Mouse (Mus musculus) liver, embryonic 13.5 days (tissue): ENCODE data around the gene Col4a3. TPM values are rescaled to one million over a fixed set of nuclear protein-coding genes. Genes with fewer than 3 reads are reported as not detected.

Experiments
- ATAC-seq: fragments of 200-750 bp; cut with Nextera tagmentation; 2 replicates; pipeline ENCODE4 v1.8.0; 2017; ENCODE audit warnings: low read depth, mild to moderate bottlenecking, moderate number of reproducible peaks, moderate library complexity
- DNase-seq: peaks from one replicate; pipeline ENCODE4 v3.0.0; 2022
- H3K27ac ChIP-seq: fragments of 300-500 bp; sonication (generic); 2 replicates; pipeline ENCODE4 v1.5.1; 2015; ENCODE audit warnings: moderate library complexity, mild to moderate bottlenecking, inconsistent platforms
- H3K27me3 ChIP-seq: fragments of 300-500 bp; sonication (generic); 2 replicates; pipeline ENCODE4 v1.6.1; 2015; ENCODE audit warnings: mild to moderate bottlenecking, inconsistent platforms
- H3K36me3 ChIP-seq: fragments of 300-500 bp; sonication (generic); 2 replicates; pipeline ENCODE4 v1.6.1; 2015; ENCODE audit warnings: mild to moderate bottlenecking, inconsistent platforms
- H3K4me1 ChIP-seq: fragments of 300-500 bp; sonication (generic); replicated peaks from 2 replicates; pipeline ENCODE4 v1.6.1; 2015; ENCODE audit warnings: inconsistent platforms
- H3K4me2 ChIP-seq: fragments of 300-500 bp; sonication (generic); 2 replicates; pipeline ENCODE4 v1.6.1; 2015; ENCODE audit warnings: inconsistent platforms, mild to moderate bottlenecking, moderate library complexity
- H3K4me3 ChIP-seq: fragments of 300-500 bp; sonication (generic); replicated peaks from 2 replicates; pipeline ENCODE4 v1.5.1; 2015; ENCODE audit warnings: mild to moderate bottlenecking, inconsistent platforms
- H3K9ac ChIP-seq: fragments of 300-500 bp; sonication (generic); 2 replicates; pipeline ENCODE4 v1.6.1; 2015; ENCODE audit warnings: mild to moderate bottlenecking, inconsistent platforms
- H3K9me3 ChIP-seq: fragments of 300-500 bp; sonication (generic); replicated peaks from 2 replicates; pipeline ENCODE4 v1.6.1; 2016; ENCODE audit warnings: inconsistent platforms
- WGBS: fragments of 180-500 bp; shearing (Covaris S2); methylation state at CpG from one replicate; pipeline ENCODE4 v1.1.7; 2015; ENCODE audit not compliant: insufficient replicate concordance; 5-methylcytosine and 5-hydroxymethylcytosine counted together
- polyA plus RNA-seq: library from polyadenylated mRNA; unstranded; fragments of >200 nt; fragmentation: Nextera tagmentation; extraction: Ambion mirVana; gene quantifications from 2 replicates; pipeline ENCODE4 v1.2.1, GENCODE M21; 2015

The Col4a3 gene
- 0.09 and 0.14 TPM in 2 replicates for polyA plus RNA-seq

GRCm38 (mm10) chr1:82586713-82587399 is at the start of gene Col4a3, which contains the start of gene Col4a4:
TSS of gene Col4a3 (plus strand) at chr1:82586921.
TSS of gene Col4a4 (minus strand) at chr1:82586849.
- ATAC-seq (no peak), DNase-seq (no peak)
- WGBS, result 5% methylated on average over 34 of the region's 34 CpGs
- H3K9ac ChIP-seq, result no peak within 1 kb of the TSS
- peak within 1 kb of the TSS; percentile 30 for H3K4me2 ChIP-seq
- H3K4me3 ChIP-seq, result peak within 1 kb of the TSS; percentile 14
- H3K36me3 ChIP-seq, result no peaks in the 10 kb centered on the region
- H3K4me1 ChIP-seq, result 0 out of 2 replicates have a peak, but pooled peaks cover 7% of the 10 kb centered on the region
- no peak within 1 kb of the TSS for H3K27ac ChIP-seq
- H3K27me3 ChIP-seq, result peaks cover 24% of the 10 kb centered on the region
- no peaks in the 10 kb centered on the region for H3K9me3 ChIP-seq

- H3K27me3 ChIP-seq, result no peaks in the 10 kb centered on the region
- no peak overlapping the region for H3K9ac ChIP-seq
- no peak overlapping the region for H3K4me2 ChIP-seq
- H3K4me1 ChIP-seq, result no peaks in the 10 kb centered on the region
- H3K4me3 ChIP-seq, result no peak overlapping the region
- DNase-seq (no peak), ATAC-seq (no peak)
- H3K27ac ChIP-seq, result no peak overlapping the region
- H3K36me3 ChIP-seq, result no peaks in the 10 kb centered on the region
- no peaks in the 10 kb centered on the region for H3K9me3 ChIP-seq
- WGBS, result 52% methylated on average over 3 of the region's 3 CpGs
Observed at GRCm38 (mm10) chr1:82537848-82538247, 48.9 kb upstream of the Col4a3 start.

- 55% methylated on average over 5 of the region's 5 CpGs for WGBS
- H3K4me3 ChIP-seq, result no peak overlapping the region
- no peak overlapping the region for H3K4me2 ChIP-seq
- no peaks in the 10 kb centered on the region for H3K27me3 ChIP-seq
- no peak overlapping the region for H3K27ac ChIP-seq
- H3K9me3 ChIP-seq, result no peaks in the 10 kb centered on the region
- ATAC-seq, result no peak
- no peak for DNase-seq
- no peaks in the 10 kb centered on the region for H3K36me3 ChIP-seq
- H3K9ac ChIP-seq, result no peak overlapping the region
- no peaks in the 10 kb centered on the region for H3K4me1 ChIP-seq
Observed at GRCm38 (mm10) chr1:82540056-82540455, 46.7 kb upstream of the Col4a3 start.

GRCm38 (mm10) chr1:82543934-82544333 is 42.8 kb upstream of the Col4a3 start:
- ATAC-seq (no peak), DNase-seq (no peak)
- Histone ChIP-seq H3K4me3 (no peak overlapping the region), H3K27ac (no peak overlapping the region), H3K36me3 (no peaks in the 10 kb centered on the region), H3K27me3 (no peaks in the 10 kb centered on the region), H3K4me1 (no peaks in the 10 kb centered on the region), H3K9me3 (no peaks in the 10 kb centered on the region), H3K4me2 (no peak overlapping the region), H3K9ac (no peak overlapping the region)
- 80% methylated on average over 2 of the region's 2 CpGs for WGBS

GRCm38 (mm10) chr1:82544419-82545185 is 42.1 kb upstream of the Col4a3 start:
- 61% methylated on average over 6 of the region's 6 CpGs for WGBS
- ATAC-seq, result no peak

GRCm38 (mm10) chr1:82545199-82545960 is 41.3 kb upstream of the Col4a3 start:
- Histone ChIP-seq H3K27ac (no peak overlapping the region), H3K36me3 (no peaks in the 10 kb centered on the region), H3K4me2 (no peak overlapping the region), H3K4me1 (no peaks in the 10 kb centered on the region), H3K27me3 (no peaks in the 10 kb centered on the region), H3K9me3 (no peaks in the 10 kb centered on the region), H3K9ac (no peak overlapping the region), H3K4me3 (no peak overlapping the region)
- no peak for DNase-seq
- ATAC-seq, result no peak
- WGBS, result 71% methylated on average over 8 of the region's 8 CpGs

More at GRCm38 (mm10) chr1:82544419-82545185, 42.1 kb upstream of the Col4a3 start:
- no peak overlapping the region for H3K4me3 ChIP-seq
- H3K4me2 ChIP-seq, result no peak overlapping the region
- H3K9me3 ChIP-seq, result no peaks in the 10 kb centered on the region
- no peak overlapping the region for H3K27ac ChIP-seq
- H3K27me3 ChIP-seq, result no peaks in the 10 kb centered on the region
- H3K4me1 ChIP-seq, result no peaks in the 10 kb centered on the region
- no peak overlapping the region for H3K9ac ChIP-seq
- no peaks in the 10 kb centered on the region for H3K36me3 ChIP-seq
- DNase-seq, result no peak

- Histone ChIP-seq H3K9ac (no peak overlapping the region), H3K27ac (no peak overlapping the region), H3K9me3 (no peaks in the 10 kb centered on the region), H3K4me3 (no peak overlapping the region), H3K4me1 (no peaks in the 10 kb centered on the region), H3K27me3 (no peaks in the 10 kb centered on the region), H3K36me3 (no peaks in the 10 kb centered on the region), H3K4me2 (no peak overlapping the region)
- 36% methylated on average over 6 of the region's 6 CpGs for WGBS
- DNase-seq (peak; percentile 3), ATAC-seq (0 out of 2 replicates have a peak, but pooled peaks have one; percentile 26)
Observed at GRCm38 (mm10) chr1:82554443-82554850, 32.3 kb upstream of the Col4a3 start.

GRCm38 (mm10) chr1:82554889-82555288 is 31.8 kb upstream of the Col4a3 start:
- Histone ChIP-seq H3K27ac (no peak overlapping the region), H3K27me3 (no peaks in the 10 kb centered on the region), H3K4me3 (no peak overlapping the region), H3K9ac (no peak overlapping the region), H3K9me3 (no peaks in the 10 kb centered on the region), H3K4me2 (no peak overlapping the region), H3K36me3 (no peaks in the 10 kb centered on the region), H3K4me1 (no peaks in the 10 kb centered on the region)
- no peak for ATAC-seq
- 56% methylated on average over 5 of the region's 5 CpGs for WGBS
- DNase-seq, result no peak

- Histone ChIP-seq H3K4me1 (no peaks in the 10 kb centered on the region), H3K9me3 (no peaks in the 10 kb centered on the region), H3K4me3 (no peak overlapping the region), H3K36me3 (no peaks in the 10 kb centered on the region), H3K9ac (no peak overlapping the region), H3K27ac (no peak overlapping the region), H3K4me2 (no peak overlapping the region), H3K27me3 (no peaks in the 10 kb centered on the region)
- 46% methylated on average over 4 of the region's 4 CpGs for WGBS
- ATAC-seq (no peak), DNase-seq (no peak)
Observed at GRCm38 (mm10) chr1:82560223-82560622, 26.5 kb upstream of the Col4a3 start.

GRCm38 (mm10) chr1:82569405-82569804 is 17.3 kb upstream of the Col4a3 start:
- no peak overlapping the region for H3K4me2 ChIP-seq
- WGBS, result 55% methylated on average over 4 of the region's 4 CpGs
- no peak for ATAC-seq

GRCm38 (mm10) chr1:82571758-82572157 is 15.0 kb upstream of the Col4a3 start:
- H3K36me3 ChIP-seq, result no peaks in the 10 kb centered on the region
- DNase-seq (no peak), ATAC-seq (no peak)
- no peak overlapping the region for H3K4me2 ChIP-seq
- no peak overlapping the region for H3K27ac ChIP-seq
- no peaks in the 10 kb centered on the region for H3K27me3 ChIP-seq
- H3K4me3 ChIP-seq, result no peak overlapping the region
- no peaks in the 10 kb centered on the region for H3K4me1 ChIP-seq
- WGBS, result 33% methylated on average over 1 of the region's 1 CpGs
- no peaks in the 10 kb centered on the region for H3K9me3 ChIP-seq
- H3K9ac ChIP-seq, result no peak overlapping the region

More at GRCm38 (mm10) chr1:82569405-82569804, 17.3 kb upstream of the Col4a3 start:
- no peaks in the 10 kb centered on the region for H3K4me1 ChIP-seq
- H3K27me3 ChIP-seq, result no peaks in the 10 kb centered on the region
- no peak overlapping the region for H3K4me3 ChIP-seq
- H3K9ac ChIP-seq, result no peak overlapping the region
- no peak for DNase-seq
- no peaks in the 10 kb centered on the region for H3K36me3 ChIP-seq
- H3K9me3 ChIP-seq, result no peaks in the 10 kb centered on the region
- no peak overlapping the region for H3K27ac ChIP-seq
